Mouse (Mus musculus): ENCODE measurements around the gene Gm13199.

Gm13199 gene

DNA sequence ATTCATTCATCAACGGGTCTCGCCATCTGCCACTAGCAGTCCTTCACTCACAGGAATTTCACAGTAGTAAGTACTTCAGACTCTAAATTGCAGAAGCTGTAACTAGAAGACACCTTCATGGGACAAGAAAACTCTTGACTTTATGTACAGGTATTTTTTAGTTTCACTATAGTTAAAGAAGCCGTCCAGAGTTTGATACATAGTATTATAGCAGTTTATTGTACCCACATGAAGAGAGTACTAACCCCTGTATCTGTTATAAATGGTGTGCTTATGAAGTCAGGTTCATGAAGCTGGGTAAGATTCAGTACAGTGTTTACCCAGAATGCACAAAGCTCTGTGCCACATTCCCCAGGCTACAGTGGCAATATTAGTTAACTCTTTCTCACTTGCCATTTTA, at the start of gene Gm13199:
Gene Gm13199 (minus strand): TSS at position 101 of the 400 bp plus-strand sequence.
- no peak for DNase-seq (ENCODE audit: low spot score)

DNA sequence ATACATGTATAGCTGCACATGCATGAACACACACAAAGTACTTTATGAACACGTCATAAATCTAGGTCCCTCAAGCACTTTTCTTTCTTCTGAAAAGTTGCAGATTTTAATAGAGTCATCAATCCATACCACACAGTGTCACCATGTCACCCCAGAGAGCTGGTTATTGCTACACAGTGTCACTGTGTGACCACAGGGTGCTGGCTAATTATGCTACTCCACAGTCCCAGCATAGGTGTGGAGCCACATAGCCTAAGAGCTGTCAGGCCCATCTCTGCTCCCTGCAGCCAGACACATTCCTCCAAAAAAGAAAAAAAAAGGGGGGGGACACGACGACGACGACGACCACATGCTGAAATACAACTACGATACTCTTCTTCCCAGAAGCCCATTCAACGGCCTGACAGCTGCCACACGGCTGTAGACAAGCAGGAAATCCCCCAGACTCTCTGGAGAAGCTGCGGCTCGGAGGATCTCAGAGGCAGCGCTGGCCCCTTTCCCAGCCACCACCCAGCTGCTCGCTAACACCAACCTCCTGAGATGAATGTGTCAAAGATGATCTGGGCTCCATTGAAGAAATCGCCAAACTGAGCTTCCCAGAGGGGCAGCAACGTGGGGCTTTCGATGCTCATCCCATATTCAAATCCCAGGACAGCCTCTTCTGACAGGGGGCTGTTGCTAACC, 48.7 kb upstream of the Gm13199 start:
- DNase-seq (ENCODE audit: low spot score), result no peak

DNA sequence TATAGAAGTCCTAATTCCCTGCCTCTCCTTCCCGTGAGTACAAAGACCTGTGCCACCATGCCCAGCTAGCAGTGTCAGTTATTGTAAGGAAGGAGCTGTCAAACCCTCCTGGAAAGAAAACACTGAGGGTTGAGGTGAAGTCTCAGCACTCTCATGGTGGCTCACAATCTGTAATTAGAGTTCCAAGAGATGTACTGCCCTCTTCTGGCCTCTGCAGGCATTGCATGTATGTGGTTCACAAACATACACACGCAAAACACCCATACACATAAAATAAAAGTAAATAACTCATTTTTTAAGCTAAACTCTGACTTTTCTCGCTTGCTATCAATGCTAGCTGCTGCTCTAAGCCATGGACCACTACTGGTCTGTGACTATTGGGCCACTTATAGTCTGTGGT, 43.9 kb upstream of the Gm13199 start:
- DNase-seq (ENCODE audit: low spot score), result peak; percentile 68

DNA sequence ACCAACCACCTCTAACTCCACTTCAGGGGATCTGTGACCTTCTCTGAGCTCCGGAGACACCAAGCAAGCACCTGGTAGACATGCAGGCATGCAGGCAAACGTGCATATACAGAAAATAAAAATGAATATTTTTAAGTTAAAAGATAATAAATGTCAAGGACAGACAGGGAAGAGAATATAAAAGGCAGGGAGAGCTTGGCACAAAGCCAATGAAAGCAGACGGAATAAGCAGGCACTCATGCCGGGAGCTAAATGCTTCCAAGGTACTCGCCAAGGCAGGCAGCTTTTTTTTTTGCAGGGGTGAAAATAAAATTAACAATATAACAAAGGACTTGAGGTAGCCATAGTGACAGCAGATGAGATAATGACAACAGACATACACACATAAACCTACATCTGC, 43.4 kb upstream of the Gm13199 start:
- peak; percentile 53 for DNase-seq (ENCODE audit: low spot score)

DNA sequence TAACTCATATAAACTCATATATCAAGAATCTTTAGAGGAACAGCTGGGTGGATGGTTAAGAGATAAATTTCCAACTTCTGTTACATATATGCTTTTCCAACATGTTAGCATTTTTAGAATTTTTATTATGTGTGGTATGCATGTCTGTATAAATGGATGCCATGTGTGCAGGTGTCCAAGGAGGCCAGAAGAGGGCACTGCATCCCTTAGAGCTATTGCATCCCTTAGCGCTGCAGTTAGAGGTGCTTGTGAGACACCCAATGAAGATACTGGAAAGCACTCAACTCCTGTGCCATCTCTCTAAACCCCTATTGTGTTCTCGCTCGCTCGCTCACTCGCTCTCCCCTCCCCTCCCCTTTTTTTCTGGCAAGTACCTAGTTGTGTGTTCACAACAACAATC, 37.4 kb upstream of the Gm13199 start:
- DNase-seq (ENCODE audit: low spot score), result peak; percentile 53

DNA sequence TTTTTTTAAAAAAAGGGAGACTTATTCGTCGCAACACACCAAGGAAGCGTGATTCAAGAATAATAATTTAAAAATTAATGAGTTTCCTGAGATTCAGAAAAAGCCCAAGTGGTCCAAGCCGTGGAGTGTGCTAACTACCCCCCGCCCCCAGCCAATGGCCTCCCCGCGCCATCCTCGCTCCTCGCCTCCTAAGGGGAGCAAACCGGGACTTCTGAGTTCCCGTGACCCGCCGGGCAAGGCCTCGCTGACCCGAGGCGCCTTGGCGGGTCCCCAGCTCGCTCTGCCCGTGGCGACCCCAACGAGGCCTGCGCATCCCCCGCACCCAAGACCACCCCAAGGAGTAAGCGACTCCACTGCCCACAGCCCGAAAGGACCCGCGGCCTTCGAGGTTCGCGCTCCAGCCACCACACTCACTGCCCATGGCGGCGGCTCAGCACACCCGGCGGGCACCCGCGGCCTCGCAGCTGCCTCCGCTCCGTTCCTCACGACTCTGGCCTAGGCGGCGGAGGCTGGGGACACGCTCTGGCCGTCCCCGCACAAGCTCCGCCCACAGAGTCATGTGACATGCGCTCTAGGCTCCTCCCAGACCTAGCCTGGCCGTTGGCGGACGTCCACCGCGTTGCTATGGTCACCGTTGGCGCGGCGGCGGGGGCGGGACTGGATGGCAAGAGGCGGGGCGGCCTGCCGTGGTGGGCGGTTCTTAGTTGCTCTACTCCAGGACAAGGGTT, 32.3 kb upstream of the Gm13199 start, which contains the start of gene Sec61a2:
Gene Sec61a2 (minus strand): TSS at position 590 of the 728 bp plus-strand sequence.
- peak; percentile 100 for DNase-seq (ENCODE audit: low spot score)

DNA sequence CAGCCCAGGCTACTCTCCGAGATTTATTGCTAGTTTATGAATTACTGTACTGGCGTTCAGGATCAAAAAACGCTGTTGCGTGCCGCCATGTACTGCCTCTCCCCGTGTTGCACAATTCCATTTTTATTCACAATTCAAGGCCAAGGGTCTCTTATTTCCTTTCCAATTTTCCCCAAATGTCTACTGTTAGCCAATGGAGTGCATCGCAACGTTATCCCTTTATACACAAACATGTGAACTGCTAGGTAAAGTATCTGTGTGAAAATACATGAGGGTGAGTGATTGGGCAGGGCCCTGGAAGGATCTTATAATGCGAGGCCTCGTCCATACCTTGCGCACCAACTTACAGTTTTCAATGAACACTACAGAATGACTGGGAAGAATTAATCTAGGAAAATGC, 31.6 kb upstream of the Gm13199 start:
- DNase-seq (ENCODE audit: low spot score), result no peak

DNA sequence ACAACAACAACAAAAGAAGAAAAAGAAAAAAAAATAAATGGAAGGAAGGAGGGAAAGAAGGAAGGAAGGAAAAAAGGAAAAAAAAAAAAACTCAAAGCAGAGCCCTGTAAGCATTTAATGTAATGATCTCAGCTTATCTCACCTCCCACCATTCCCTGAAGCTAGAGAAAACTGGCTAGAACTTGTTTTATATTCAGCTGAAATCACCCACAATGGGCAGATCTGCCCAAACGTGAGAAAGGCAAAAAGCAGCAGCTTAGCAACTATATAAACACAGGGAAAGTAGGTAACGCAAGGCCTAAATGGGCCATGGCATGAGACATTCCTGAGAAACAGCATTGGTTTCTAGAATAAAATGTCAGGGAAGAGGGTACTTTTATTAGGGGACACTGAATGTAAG, 26.7 kb upstream of the Gm13199 start:
- DNase-seq (ENCODE audit: low spot score), result no peak

DNA sequence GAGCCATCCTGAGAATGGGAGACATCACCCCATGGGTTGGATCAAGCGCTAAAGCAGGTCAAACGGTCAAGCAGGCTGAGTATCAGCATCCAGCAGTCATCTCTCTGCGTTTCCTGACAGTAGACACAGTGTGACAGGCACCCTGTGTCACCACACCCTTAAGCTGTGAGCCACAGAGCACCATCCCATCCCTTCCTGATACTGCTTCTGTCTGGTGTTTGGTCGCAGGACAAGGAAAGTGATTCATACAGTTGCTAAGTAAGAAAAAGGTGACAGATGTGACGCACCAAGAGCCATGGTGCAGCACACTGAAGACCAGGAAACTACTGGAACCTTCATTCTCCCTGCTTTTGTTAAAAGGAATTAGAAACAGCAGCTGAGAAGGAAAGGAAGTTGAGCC, 26.1 kb upstream of the Gm13199 start:
- no peak for DNase-seq (ENCODE audit: low spot score)

DNA sequence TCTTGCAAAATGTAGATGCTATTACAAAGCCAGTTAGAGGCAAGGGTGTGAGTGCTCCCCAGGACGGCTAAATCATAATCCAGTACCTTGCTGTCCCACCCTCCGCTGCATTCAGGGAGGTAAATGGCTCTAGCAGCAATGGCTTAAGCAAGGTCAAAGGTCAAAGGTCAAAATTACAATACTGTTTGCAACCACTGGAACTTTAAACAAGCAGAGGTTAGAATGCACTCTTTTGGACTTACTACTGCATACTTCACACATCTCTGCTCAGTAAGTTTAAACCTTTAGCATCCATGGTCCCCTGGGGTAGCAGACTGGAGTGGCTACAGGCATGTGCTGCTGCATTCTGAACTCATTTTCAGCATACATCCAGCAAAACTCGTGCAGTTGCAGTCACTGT, 14.7 kb upstream of the Gm13199 start:
- no peak for DNase-seq (ENCODE audit: low spot score)

DNA sequence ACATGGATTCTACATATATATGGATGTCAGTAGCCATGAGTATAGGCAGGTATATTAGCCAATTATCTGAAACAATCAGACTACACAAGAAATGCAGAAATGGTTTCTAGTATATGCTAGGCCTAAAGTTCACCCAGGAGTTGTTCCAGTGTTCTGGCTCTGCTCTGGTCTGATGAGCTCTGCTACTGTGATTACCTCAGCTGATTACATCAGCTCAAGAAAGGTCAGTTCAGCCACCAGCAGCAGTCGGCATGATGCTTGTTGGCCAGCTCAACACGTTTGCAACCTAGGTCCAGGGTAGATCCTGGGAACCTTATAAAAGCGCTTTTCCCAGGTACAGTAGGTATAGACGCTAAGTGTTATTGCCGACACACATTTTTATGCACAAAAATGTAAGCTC, 7.0 kb upstream of the Gm13199 start:
- DNase-seq (ENCODE audit: low spot score), result no peak

DNA sequence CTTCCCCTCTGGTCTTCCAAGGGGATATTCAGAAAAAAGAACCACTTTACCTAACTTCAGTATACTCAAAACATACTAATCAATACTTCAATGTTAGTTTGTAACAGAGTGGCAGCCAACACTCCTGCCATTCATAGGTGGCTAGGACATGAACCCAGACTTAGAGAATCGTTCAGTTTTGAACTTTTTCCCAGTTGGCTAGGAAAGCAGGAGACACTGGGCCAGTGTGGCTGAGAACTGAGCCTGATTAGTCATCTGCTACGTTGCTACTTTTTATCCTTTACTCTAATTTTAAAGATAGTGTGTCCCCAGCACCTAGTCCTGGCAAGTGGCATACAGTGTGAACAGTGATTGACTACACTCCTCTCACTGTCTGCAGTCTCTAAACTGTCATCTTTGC, 4.9 kb upstream of the Gm13199 start:
- no peak for DNase-seq (ENCODE audit: low spot score)

DNA sequence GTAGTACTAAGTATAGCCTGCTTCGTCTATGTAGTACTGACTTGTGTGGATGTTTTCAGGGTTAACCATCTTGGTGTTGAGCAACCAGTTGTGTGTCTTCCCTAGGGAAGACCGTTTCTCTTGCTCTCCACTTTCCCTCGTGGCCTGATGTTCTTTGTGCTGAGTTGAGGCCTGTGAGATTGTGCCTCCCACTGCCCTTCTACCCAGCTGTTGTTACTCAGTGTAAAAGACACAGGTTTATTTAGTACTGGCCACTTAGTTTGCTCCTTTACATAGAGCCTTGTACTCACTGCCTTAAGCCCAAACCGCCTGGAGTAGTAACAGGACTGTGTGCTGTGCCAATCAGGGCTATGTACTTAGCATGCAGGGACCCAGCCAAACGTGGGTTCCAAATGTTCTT, 10.9 kb downstream of the Gm13199 start:
- no peak for DNase-seq (ENCODE audit: low spot score)

DNA sequence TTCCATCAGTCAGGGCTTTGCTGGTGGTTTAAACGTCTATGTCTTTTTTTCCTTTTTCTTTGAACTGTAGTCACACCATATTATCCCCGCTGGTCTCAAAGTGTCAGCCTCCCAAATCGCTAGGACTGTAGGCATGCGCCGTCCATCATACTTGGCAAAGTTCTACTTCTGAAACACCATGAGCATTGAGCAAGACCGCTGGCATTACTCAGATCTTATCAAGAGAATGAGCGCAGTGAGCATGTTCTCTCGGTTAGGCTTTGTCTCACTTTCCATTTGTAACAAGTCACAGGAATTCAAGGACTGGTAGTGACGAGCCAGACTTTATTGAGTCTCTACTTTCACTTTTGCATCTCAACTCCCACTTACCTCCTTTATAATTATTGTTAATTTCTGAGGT, 11.6 kb downstream of the Gm13199 start:
- no peak for DNase-seq (ENCODE audit: low spot score)

DNA sequence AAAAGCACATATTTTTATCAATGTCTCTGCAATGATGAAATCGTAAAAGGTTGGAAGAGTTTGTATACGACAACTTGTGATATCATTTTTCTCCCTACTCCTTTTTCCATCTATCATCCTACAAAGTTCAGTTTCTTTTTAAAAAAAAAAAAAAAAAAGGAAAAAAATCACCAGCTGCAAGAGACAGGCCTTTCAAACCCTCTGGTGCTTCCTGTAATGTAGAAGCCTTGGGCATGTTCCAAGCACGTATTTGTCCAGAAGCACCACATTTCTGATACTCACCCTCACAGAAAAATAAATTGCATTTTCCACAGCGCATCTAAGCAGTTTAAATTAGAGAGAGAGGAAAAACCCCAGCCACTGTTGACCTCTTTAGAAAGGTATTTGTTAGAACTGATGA, 16.9 kb downstream of the Gm13199 start:
- DNase-seq (ENCODE audit: low spot score), result no peak

DNA sequence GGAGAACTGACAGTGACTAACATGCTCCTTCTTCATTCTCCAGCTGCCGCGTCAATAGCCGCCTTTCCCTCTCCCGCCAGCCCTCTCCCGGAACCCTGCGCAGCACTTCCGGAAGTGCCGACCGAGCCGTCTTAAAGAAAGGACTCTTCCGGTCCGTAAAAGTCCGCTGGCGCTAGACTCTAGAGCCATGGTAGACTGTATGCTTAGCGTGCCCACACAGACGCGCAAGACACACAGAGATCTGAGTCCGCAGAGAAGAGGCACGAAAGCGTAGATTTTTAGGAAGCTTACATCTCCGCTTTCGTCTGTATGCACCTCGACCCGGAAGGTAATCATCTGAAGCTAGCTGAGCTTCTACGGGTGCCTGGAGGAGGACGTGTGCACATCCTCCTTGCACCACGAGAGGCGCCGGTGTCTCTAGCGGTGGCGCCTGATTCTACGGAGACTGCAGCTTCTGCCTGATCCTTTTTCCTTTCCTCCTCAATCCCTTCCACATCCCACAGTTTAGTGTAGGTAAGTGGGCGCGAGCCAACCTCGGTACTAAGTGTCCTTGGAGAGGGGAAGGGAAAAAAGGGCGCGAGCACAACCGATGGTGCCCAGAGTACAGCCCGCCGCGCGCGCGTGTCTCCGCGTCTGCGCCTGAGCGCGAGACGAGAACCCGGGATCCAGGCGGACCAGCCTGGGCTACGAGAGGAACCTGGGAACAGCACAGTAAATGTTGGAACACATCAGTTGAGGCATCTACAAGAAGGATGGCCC, 17.7 kb downstream of the Gm13199 start, which contains the start of the genes Nudt5 and Cdc123:
Gene Nudt5 (plus strand): TSS at position 147 of the 759 bp plus-strand sequence.
Gene Cdc123 (minus strand): TSS at position 292 of the 759 bp plus-strand sequence.
- DNase-seq (ENCODE audit: low spot score), result peak; percentile 85

DNA sequence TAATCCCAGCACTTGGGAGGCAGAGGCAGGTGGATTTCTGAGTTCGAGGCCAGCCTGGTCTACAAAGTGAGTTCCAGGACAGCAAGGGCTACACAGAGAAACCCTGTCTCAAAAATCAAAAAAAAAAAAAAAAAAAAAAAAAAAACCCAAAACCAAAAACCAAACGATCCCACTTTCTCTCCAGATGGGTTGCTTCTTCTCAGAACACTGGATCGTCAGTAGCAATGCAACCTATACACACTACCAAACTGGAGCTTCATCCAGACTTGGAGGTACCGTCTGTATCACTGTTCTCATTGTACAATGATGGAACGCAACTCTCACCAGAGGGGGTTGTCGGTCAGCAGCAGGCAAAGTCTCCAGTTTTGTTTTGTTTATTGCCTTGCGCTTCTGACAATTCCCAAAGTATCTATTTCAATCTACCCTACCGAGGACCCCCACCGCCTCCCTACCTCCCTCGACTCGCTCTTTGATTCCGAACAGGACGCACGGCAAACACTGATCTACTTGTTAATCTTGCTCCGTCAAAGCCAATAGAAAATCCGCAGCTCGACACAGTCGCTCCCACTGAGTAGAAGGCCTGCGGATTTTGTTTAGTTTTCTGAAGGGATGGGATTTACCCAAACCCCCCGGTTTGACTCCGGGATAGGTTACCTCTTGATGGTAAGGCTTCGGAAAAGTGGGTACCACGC, 18.4 kb downstream of the Gm13199 start:
- DNase-seq (ENCODE audit: low spot score), result peak; percentile 48

DNA sequence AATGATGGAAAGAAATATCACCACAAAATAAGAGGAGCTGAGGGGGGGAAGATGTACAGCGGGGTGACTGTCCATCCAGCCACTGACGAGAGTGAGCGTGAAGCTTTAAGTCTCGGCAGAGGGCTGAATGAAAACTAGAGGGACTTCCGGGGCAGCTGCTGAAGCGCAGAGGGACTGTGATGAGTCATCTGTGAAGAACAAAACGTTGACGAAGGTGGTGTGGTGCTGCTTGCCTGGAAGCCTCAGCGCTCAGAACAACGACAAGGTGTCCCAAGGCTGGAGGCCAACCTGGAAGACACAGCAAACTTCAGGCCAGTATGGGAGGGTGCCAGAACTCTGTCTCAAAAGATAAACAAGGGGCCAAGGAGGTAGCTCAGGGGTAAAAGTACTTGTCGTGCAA, 21.9 kb downstream of the Gm13199 start:
- DNase-seq (ENCODE audit: low spot score), result no peak

DNA sequence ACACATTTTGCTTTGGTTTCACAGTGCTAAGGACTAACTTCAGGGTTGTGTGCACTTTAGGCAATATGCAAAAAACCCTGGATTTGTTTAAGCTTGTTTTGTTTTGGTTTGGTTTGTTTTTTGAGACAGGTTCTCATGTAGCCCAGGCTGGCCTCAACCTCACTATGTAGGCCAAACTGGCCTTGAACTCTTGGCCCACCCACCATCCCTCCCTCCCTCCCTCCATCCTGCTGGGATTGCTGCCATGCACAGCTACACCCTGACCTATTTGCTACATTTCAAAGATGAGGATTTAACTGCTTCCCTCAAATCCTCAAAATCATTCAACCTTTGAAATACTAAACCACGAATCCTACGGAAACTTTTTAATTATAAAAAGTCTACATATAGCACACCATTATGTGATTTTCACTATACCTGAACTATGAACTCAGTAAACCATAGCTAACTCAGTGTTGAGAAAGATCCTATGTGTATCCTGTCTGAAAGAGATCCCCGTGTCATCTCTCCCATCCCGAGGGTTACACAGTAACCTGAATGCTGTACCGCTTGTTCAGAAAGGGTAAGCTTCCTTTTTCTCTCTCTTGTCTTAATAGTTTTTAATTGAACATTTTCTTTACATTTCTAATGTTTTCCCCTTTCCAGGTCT, 37.3 kb downstream of the Gm13199 start:
- DNase-seq (ENCODE audit: low spot score), result no peak

DNA sequence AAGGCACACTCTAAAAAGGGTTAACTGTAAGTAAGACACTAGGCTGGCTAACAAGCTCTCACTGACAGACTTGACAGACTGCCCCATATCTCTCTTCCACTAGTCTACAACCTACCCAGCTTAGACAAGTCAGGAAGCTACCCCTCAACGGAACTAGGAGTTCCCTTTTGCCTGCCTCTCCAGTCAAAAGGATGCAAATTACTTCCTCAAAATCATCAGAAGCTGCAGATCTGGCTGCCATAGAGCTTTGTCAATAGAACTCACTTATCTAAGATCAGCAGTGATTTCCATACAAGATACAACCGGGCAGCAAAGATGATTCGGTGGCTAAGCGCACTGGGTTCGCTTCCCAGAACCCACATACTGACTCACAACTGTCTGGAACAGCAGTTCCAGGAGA, 38.0 kb downstream of the Gm13199 start:
- no peak for DNase-seq (ENCODE audit: low spot score)

DNA sequence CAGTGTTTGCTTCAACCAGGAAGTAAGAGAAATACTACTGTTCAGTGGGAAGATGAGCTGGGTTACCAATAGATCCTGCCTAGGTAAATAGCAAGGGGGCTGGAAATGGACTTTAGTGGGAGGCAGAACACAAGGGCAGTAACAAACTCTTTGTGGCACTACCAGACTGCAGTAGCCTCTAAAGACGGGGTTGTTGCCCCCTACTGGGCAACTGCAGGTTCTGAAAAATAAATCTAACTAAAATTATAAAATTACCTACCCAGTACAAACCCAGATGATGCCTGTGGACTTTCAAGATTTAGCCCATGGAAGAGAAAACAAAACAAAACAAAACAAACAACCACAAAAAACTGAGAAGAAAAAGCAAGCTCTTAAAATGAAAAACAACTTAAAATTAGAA, 38.5 kb downstream of the Gm13199 start:
- no peak for DNase-seq (ENCODE audit: low spot score)

DNA sequence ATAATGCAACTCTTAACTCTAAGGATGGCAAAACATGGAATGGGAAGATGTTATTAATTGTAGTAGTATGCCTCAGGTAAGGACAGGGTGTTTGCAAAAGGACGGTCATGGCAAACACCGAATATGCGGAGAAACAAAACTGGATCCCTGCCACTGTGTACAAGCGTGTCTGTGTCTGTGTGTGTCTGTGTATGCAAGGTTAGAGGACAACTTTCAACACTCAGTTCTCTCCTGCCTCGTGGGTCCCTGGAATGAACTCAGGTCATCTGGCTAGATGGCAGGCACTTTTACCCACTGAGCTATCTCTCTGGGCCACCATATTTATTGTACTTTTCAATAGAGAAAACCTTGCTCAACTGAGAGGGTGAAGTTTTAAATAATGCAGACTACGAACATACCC, 40.3 kb downstream of the Gm13199 start:
- no peak for DNase-seq (ENCODE audit: low spot score)
